Comparison of ENCODE assay signal across 16 mouse cellular contexts in genomic region chr7:35267841-35268240, GRCm38 (mm10). TPM values are rescaled to one million over a fixed set of nuclear protein-coding genes. Genes with fewer than 3 reads are reported as not detected.
A peak's percentile ranks its signal among the peaks of the same experiment; 100 is the strongest.
DNase-seq lines count a peak whose midpoint lies in the region; ATAC-seq and TF ChIP-seq lines count a peak whose summit lies in the region.
"Had no signal": no experiment of that assay in that cellular context is flagged by ENCODE, and none has a peak within 500 bp of the region (broad histone marks: within the 10 kb centered on the region; RNA-seq: fewer than 3 reads in every experiment).

No protein-coding gene starts in this region.

- H3K9me3 ChIP-seq in liver, embryonic 12.5 days (replicated peaks): no peaks in the 10 kb centered on the region
- no peaks in the 10 kb centered on the region for H3K9me3 ChIP-seq in CH12.LX (replicated peaks; ENCODE audit: low read length)
- H3K9me3 ChIP-seq: embryonic facial prominence, embryonic 13.5 days; forebrain, embryonic 13.5 days; liver, embryonic 15.5 days; midbrain, embryonic 13.5 days had no signal

- H3K4me1 ChIP-seq in liver, adult 2 months (ENCODE audit: control insufficient read depth, insufficient read depth, low read length): peaks cover 2% of the 10 kb centered on the region; the same call in 1 of the 2 replicates
- H3K4me1 ChIP-seq in liver, embryonic 12.5 days: peaks cover 8% of the 10 kb centered on the region
- no peaks in the 10 kb centered on the region; a peak in 1 of 4 replicates for H3K4me1 ChIP-seq in CH12.LX (ENCODE audit: control insufficient read depth in 1 of 2, insufficient read depth in 2 of 2)

- no peak for ATAC-seq in liver, embryonic 12.5 days
- ATAC-seq: activated CD4-positive, CD25-positive, alpha-beta regulatory T cell, adult 4 months; forebrain, embryonic 13.5 days; midbrain, embryonic 13.5 days had no signal

- TF ChIP-seq RAD21 in CH12.LX (IDR thresholded peaks at IDR 0.05; ENCODE audit: low read depth, low read length): peak; percentile 11

- TF ChIP-seq EP300 in CH12.LX (IDR thresholded peaks at IDR 0.05; ENCODE audit: low read length): no peak

- no peak overlapping the region for H3K4me3 ChIP-seq in liver, adult 2 months (ENCODE audit: insufficient read depth, low read depth, low read length)
- no peak overlapping the region for H3K4me3 ChIP-seq in liver, embryonic 12.5 days
- no peak overlapping the region for H3K4me3 ChIP-seq in CH12.LX (replicated peaks in 1 of 3; ENCODE audit: low read depth in 2 of 3, low read length in 2 of 3, poor library complexity in 1 of 3)
- H3K4me3 ChIP-seq: embryonic facial prominence, embryonic 13.5 days; forebrain, embryonic 13.5 days; liver, embryonic 15.5 days; midbrain, embryonic 13.5 days had no signal

- dilution Hi-C loops in CH12.LX (cut with MboI; ENCODE audit: extremely low pct_ligation_motif_present, extremely low pct_unique_long_range_greater_than_20kb, low sequenced_read_pairs): no loop called here

- in situ Hi-C loops in CH12.LX (cut with MboI; ENCODE audit: low pct_ligation_motif_present, low pct_unique_long_range_greater_than_20kb, low sequenced_read_pairs): loop anchor here (5.0 kb wide), 1 partner anchor 236 kb away; no protein-coding TSS in a partner anchor

- TF ChIP-seq CTCF in liver, adult 2 months (IDR thresholded peaks at IDR 0.05; ENCODE audit: low read depth, low read length): peak; percentile 42
- TF ChIP-seq CTCF in CH12.LX (conservative IDR thresholded peaks at IDR 0.05 in 1 of 2, IDR thresholded peaks at IDR 0.05 in 1 of 2; ENCODE audit: low read depth in 2 of 2, low read length in 2 of 2): peak in 1 of 2 experiments; percentile 46; a peak in 2 of 4 replicates

- DNase-seq in liver, adult 2 months (ENCODE audit: extremely low read depth, low read depth, low spot score): peak; percentile 11
- DNase-seq in A20 (ENCODE audit: low read depth, low spot score) (peak; percentile 35), CH12.LX (ENCODE audit: extremely low read depth) (no peak)
- DNase-seq in kidney, postnatal 36 days: peak; percentile 13 to 44
- no peak for DNase-seq in frontal cortex, postnatal 10 days (ENCODE audit: low spot score in 2 of 2)
- no peak for DNase-seq in thymus, postnatal 0 days (ENCODE audit: low spot score)
- DNase-seq: cerebellum, postnatal 14 days; gastrocnemius, postnatal 36 days; spleen, adult 18-20 months had no signal

- no peak for TF ChIP-seq POLR2A in liver, adult 2 months (IDR thresholded peaks at IDR 0.05; ENCODE audit: extremely low read depth, insufficient read depth, low read length)
- TF ChIP-seq POLR2A in CH12.LX (IDR thresholded peaks at IDR 0.05; ENCODE audit: low read depth, low read length): no peak

- no peak overlapping the region for H3K27ac ChIP-seq in liver, adult 2 months (replicated peaks; ENCODE audit: insufficient read depth, low read depth, low read length)
- H3K27ac ChIP-seq in liver, embryonic 12.5 days: no peak overlapping the region
- H3K27ac ChIP-seq in CH12.LX (ENCODE audit: insufficient read depth, low read depth): no peak overlapping the region
- H3K27ac ChIP-seq: embryonic facial prominence, embryonic 13.5 days; forebrain, embryonic 13.5 days; liver, embryonic 15.5 days; midbrain, embryonic 13.5 days had no signal

- no peak overlapping the region for H3K4me2 ChIP-seq in liver, embryonic 12.5 days
- H3K4me2 ChIP-seq in CH12.LX (ENCODE audit: insufficient read depth, low read depth, poor library complexity, severe bottlenecking): no peak overlapping the region
- H3K4me2 ChIP-seq: embryonic facial prominence, embryonic 13.5 days; forebrain, embryonic 13.5 days; liver, embryonic 15.5 days; midbrain, embryonic 13.5 days had no signal

- H3K79me2 ChIP-seq in liver, adult 2 months (ENCODE audit: control insufficient read depth, insufficient read depth, low read length): no peaks in the 10 kb centered on the region
- H3K79me2 ChIP-seq in CH12.LX (replicated peaks; ENCODE audit: control insufficient read depth, extremely low read depth, insufficient read depth, poor library complexity, severe bottlenecking): no peaks in the 10 kb centered on the region

- H3K27me3 ChIP-seq in liver, adult 2 months (ENCODE audit: control insufficient read depth, insufficient read depth, low read length): no peaks in the 10 kb centered on the region
- peaks cover 5% of the 10 kb centered on the region; the same call in 1 of the 2 replicates for H3K27me3 ChIP-seq in liver, embryonic 12.5 days (replicated peaks)
- H3K27me3 ChIP-seq in CH12.LX (replicated peaks): peaks cover 11% of the 10 kb centered on the region
- H3K27me3 ChIP-seq: forebrain, embryonic 13.5 days; liver, embryonic 15.5 days; midbrain, embryonic 13.5 days had no signal

- WGBS in liver, adult 2 months: 68% methylated on average over 5 of the region's 5 CpGs
- WGBS in liver, embryonic 12.5 days (ENCODE audit: insufficient replicate concordance): 51% methylated on average over 5 of the region's 5 CpGs

- no peak overlapping the region for H3K9ac ChIP-seq in liver, adult 2 months (ENCODE audit: low read depth, low read length)
- no peak overlapping the region for H3K9ac ChIP-seq in liver, embryonic 12.5 days
- no peak overlapping the region for H3K9ac ChIP-seq in CH12.LX (ENCODE audit: insufficient read depth, low read depth)
- H3K9ac ChIP-seq: embryonic facial prominence, embryonic 13.5 days; forebrain, embryonic 13.5 days; liver, embryonic 15.5 days; midbrain, embryonic 13.5 days had no signal

- H3K36me3 ChIP-seq in liver, adult 2 months (ENCODE audit: control insufficient read depth, insufficient read depth, low read length): no peaks in the 10 kb centered on the region
- H3K36me3 ChIP-seq in liver, embryonic 12.5 days: no peaks in the 10 kb centered on the region
- H3K36me3 ChIP-seq in CH12.LX (replicated peaks in 1 of 2; ENCODE audit: control insufficient read depth in 1 of 2, insufficient read depth in 1 of 2, low read length in 1 of 2): no peaks in the 10 kb centered on the region
- H3K36me3 ChIP-seq: embryonic facial prominence, embryonic 13.5 days; liver, embryonic 15.5 days; midbrain, embryonic 13.5 days had no signal

TF ChIP-seq in CH12.LX, 34 proteins besides CTCF, POLR2A, EP300 and RAD21:
- TF ChIP-seq SMC3 (IDR thresholded peaks at IDR 0.05; ENCODE audit: low read depth, low read length): peak; percentile 15; the same call in 1 of the 2 replicates
- TF ChIP-seq ELF1 (IDR thresholded peaks at IDR 0.05; ENCODE audit: low read depth, low read length): no peak
TF ChIP-seq in CH12.LX: peak in this region for 1.

RNA-seq across cellular contexts. Expression of gene Gpatch1, which starts 50.4 kb away (rescaled TPM):
- total RNA-seq in liver, adult 2 months (2014; rRNA removed): 4.1 and 5.3 TPM in 2 replicates
- 1.9 and 2.5 TPM in 2 replicates for polyA plus RNA-seq in liver, adult 2 months (2012; rRNA removed)
- 9.6 and 10.6 TPM in 2 replicates for polyA plus RNA-seq in liver, embryonic 12.5 days (2016; fragmentation: Nextera tagmentation; extraction: Ambion mirVana)
- total RNA-seq in CH12.LX (2012; rRNA removed) (6.9 and 7.9 TPM in 2 replicates), CH12.LX (2014; rRNA removed) (4.2 and 4.3 TPM in 2 replicates)
- 13.8 and 14.2 TPM in 2 replicates for polyA plus RNA-seq in CH12.LX (2012; ENCODE audit: insufficient read length, low read depth)
- 15.6 and 16.8 TPM in 2 replicates for polyA plus RNA-seq in thymus, postnatal 0 days (2015; fragmentation: Nextera tagmentation; extraction: Ambion mirVana)

RNA-seq across cellular contexts. Expression of gene Lrp3, which starts 52.5 kb away (rescaled TPM):
- 6.1 and 7.7 TPM in 2 replicates for total RNA-seq in liver, adult 2 months (2014; rRNA removed)
- polyA plus RNA-seq in liver, adult 2 months (2012; rRNA removed): 14.4 and 15.2 TPM in 2 replicates
- 0.81 and 1.3 TPM in 2 replicates for polyA plus RNA-seq in liver, embryonic 12.5 days (2016; fragmentation: Nextera tagmentation; extraction: Ambion mirVana)
- total RNA-seq in CH12.LX (2012; rRNA removed): not detected in 2 replicates
- not detected in 2 replicates for total RNA-seq in CH12.LX (2014; rRNA removed)
- polyA plus RNA-seq in CH12.LX (2012; ENCODE audit: insufficient read length, low read depth): not detected in 2 replicates
- 0.42 and 0.43 TPM in 2 replicates for polyA plus RNA-seq in thymus, postnatal 0 days (2015; fragmentation: Nextera tagmentation; extraction: Ambion mirVana)
- total RNA-seq: neutrophil, adult 5-6 weeks had no signal

Comparison
In these comparisons a context has a peak if more than half of its experiments do, and no peak if none do; other contexts are left out.
1. DNase-seq: peak in liver, adult 2 months (single experiment), A20 (single experiment) and kidney, postnatal 36 days (2 of 2); none in CH12.LX (single experiment), frontal cortex, postnatal 10 days (0 of 2) and thymus, postnatal 0 days (single experiment).